Mouse (Mus musculus) hindbrain, embryonic 16.5 days (tissue): ENCODE measurements at regions not wholly inside any gene's neighbourhood (a gene's known extent, or its start where the extent isn't known, plus 50 kb on each side); places are given as distances from the start of the nearest gene placed in this dataset.

ENCODE experiments used
- ATAC-seq: fragments of 200-750 bp; cut with Nextera tagmentation; 2 replicates; pipeline ENCODE4 v1.8.0; 2017; ENCODE audit warnings: moderate TSS enrichment, moderate library complexity
- H3K27ac ChIP-seq: fragments of 300-500 bp; sonication (generic); 2 replicates; pipeline ENCODE4 v1.5.1; 2014; ENCODE audit warnings: low read depth, mild to moderate bottlenecking, control low read depth, low read length, moderate library complexity
- H3K27me3 ChIP-seq: fragments of 300-500 bp; sonication (generic); replicated peaks from 2 replicates; pipeline ENCODE4 v1.6.1; 2014; ENCODE audit warnings: low read length; ENCODE audit not compliant: control insufficient read depth, insufficient read depth
- H3K36me3 ChIP-seq: fragments of 300-500 bp; sonication (generic); 2 replicates; pipeline ENCODE4 v1.6.1; 2014; ENCODE audit warnings: mild to moderate bottlenecking, low read length, moderate library complexity, mixed read lengths; ENCODE audit not compliant: control insufficient read depth, insufficient read depth
- H3K4me1 ChIP-seq: fragments of 300-500 bp; sonication (generic); 2 replicates; pipeline ENCODE4 v1.6.1; 2014; ENCODE audit warnings: low read depth, low read length; ENCODE audit not compliant: control insufficient read depth, insufficient read depth
- H3K4me2 ChIP-seq: fragments of 300-500 bp; sonication (generic); 2 replicates; pipeline ENCODE4 v1.6.1; 2014; ENCODE audit warnings: mild to moderate bottlenecking, low read length, control low read depth, moderate library complexity
- H3K4me3 ChIP-seq: fragments of 300-500 bp; sonication (generic); 2 replicates; pipeline ENCODE4 v1.5.1; 2014; ENCODE audit warnings: mild to moderate bottlenecking, low read length, control low read depth, moderate library complexity
- H3K9ac ChIP-seq: fragments of 300-500 bp; sonication (generic); 2 replicates; pipeline ENCODE4 v1.6.1; 2014; ENCODE audit warnings: low read depth, mild to moderate bottlenecking, control low read depth, low read length, moderate library complexity
- H3K9me3 ChIP-seq: fragments of 300-500 bp; sonication (generic); 2 replicates; pipeline ENCODE4 v1.6.1; 2014; ENCODE audit warnings: mild to moderate bottlenecking, low read length, moderate library complexity; ENCODE audit not compliant: control insufficient read depth
- WGBS: fragments of 180-500 bp; shearing (Covaris S2); extraction: QIAGEN DNeasy Blood & Tissue Kit; methylation state at CpG from one replicate; pipeline ENCODE4 v1.1.7; 2014; 5-methylcytosine and 5-hydroxymethylcytosine counted together

DNA sequence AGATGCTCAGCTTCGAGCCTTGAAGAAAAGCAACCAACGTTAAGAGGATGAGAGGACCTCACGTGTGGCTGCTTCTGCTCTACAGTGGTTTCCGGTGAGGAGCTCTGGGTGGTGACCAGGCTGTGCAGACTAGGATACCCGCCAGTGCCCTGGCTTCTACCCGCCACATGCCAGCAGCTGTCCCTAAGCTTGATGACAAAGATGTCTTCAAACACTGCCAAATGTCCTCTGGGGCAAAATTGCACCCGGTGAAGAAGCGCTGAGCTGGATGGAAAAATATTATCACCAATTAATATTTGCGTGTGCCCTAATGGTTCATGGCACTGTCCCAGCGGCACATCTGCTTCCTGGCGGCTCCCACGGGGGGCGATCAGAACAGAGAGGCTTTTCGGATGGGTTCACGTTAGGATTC lies 271.1 kb downstream of the Rngtt start:
- Histone ChIP-seq H3K9ac (no peak overlapping the region), H3K36me3 (no peaks in the 10 kb centered on the region), H3K4me1 (peaks cover 4% of the 10 kb centered on the region), H3K4me3 (no peak overlapping the region), H3K4me2 (no peak overlapping the region), H3K9me3 (no peaks in the 10 kb centered on the region; the same call in 1 of the 2 replicates), H3K27me3 (no peaks in the 10 kb centered on the region), H3K27ac (no peak overlapping the region)
- no peak; the same call in 1 of the 2 replicates for ATAC-seq
- 67% methylated on average over 15 of the region's 15 CpGs for WGBS

DNA sequence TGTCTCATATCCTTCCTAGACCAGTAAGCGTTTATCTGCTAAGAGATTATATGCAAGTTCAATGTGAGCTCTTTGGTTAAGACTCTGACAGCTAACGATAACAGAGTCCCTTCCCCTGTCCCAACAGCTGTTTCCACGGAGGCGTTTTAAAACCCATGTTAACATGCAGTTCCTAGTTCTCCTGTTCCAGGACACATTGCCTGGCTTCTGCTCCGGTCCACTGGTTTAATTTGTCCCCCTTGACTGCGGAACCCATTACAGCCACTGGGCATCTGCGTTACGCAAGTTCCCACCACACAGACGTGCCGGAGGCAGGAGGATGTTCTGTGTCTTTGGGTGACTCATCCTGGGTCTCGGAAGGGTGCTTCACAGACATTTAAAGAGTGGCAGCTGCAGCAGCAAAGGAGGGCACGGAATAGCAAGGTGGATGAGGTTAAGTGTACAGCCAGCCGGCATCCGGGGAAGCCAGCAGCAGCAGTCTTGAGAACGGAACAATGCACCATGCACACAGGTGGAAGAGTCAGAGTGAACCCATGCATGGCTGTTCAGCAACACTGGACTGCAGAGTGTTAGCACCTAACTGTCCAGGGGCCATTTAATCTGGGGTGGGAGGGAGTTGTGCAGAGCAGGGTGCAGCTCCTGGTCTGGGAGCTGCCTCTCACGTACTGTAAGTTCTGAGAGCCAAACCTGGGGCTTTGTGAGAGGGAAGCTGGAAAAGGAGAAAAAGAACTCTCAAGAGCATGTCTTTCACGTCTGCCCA lies 271.8 kb downstream of the Rngtt start:
- Histone ChIP-seq H3K9me3 (no peaks in the 10 kb centered on the region; the same call in 1 of the 2 replicates), H3K9ac (no peak overlapping the region), H3K4me2 (no peak overlapping the region), H3K27me3 (no peaks in the 10 kb centered on the region), H3K27ac (no peak overlapping the region), H3K4me3 (no peak overlapping the region), H3K36me3 (no peaks in the 10 kb centered on the region), H3K4me1 (peaks cover 12% of the 10 kb centered on the region)
- ATAC-seq = no peak
- WGBS = 81% methylated on average over 17 of the region's 17 CpGs

DNA sequence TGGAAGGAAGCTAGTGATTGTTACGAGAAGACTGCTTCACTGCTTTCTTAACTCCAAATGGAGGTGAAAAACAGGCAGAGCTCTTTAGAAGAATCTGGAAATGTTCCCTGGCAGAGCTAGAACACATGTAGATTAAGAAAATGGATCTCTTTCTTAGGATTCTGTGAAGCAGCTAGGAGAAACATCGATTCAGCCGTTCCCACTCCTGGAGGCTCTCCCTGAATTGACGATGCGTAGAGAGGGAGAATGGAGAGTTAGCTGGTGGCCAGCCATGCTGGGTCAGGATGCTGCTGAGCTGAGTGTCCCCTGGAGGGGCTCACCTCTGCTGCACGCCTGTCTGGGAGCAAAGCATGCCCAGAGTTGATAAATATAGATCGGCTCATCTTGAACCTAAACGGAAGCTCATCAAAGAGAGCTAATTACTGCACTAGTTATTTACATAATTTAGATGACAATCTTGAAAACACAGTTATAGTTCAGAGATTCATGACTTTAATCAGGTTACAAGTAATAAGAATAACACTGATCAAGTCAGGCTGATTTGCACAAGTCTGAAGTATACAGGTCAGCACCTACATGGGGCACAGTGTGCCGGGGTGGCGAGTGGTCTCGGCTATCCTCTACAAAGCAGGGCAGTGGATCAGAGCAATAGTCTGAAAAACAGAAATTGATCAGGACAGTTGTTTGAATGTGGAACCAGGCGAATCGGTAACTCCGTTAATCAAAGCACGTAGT lies 273.0 kb downstream of the Rngtt start:
- Histone ChIP-seq H3K36me3 (no peaks in the 10 kb centered on the region), H3K27me3 (no peaks in the 10 kb centered on the region), H3K27ac (no peak overlapping the region), H3K4me1 (peaks cover 20% of the 10 kb centered on the region), H3K9ac (no peak overlapping the region), H3K4me3 (no peak overlapping the region), H3K9me3 (no peaks in the 10 kb centered on the region), H3K4me2 (no peak overlapping the region)
- WGBS = 70% methylated on average over 15 of the region's 15 CpGs
- ATAC-seq = no peak

GRCm38 (mm10) chr4:33583979-33584907 lies 274.1 kb downstream of the Rngtt start:
- Histone ChIP-seq H3K27ac (no peak overlapping the region), H3K4me3 (no peak overlapping the region), H3K4me1 (peaks cover 25% of the 10 kb centered on the region), H3K9ac (no peak overlapping the region), H3K9me3 (no peaks in the 10 kb centered on the region), H3K4me2 (no peak overlapping the region), H3K36me3 (no peaks in the 10 kb centered on the region), H3K27me3 (no peaks in the 10 kb centered on the region)
- no peak for ATAC-seq
- WGBS = 91% methylated on average over 22 of the region's 22 CpGs

DNA sequence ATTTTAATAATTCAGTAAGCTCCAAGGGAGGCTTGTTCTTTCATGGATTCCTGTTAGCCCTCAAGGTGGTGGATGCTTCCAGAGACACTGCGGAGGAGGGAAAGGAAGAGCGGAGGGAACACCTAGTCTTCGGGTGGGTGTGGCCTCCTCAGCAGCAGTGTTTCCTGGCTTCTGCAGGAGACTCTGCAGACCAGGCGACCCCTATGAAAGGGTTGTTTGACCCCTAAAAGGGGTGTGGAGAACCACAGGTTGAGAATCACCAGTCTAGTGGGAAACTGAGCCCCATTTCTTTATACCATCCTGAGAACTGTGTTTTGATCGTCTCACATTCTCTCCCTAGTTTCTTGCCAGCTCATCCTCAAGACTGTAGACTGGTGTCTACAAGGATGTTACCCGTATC lies 275.7 kb downstream of the Rngtt start:
- no peaks in the 10 kb centered on the region for H3K36me3 ChIP-seq
- H3K4me2 ChIP-seq = no peak overlapping the region
- WGBS = 75% methylated on average over 6 of the region's 6 CpGs
- no peak for ATAC-seq
- H3K27me3 ChIP-seq = no peaks in the 10 kb centered on the region
- peaks cover 28% of the 10 kb centered on the region for H3K4me1 ChIP-seq
- no peak overlapping the region; the same call in 1 of the 2 replicates for H3K9ac ChIP-seq
- no peak overlapping the region for H3K27ac ChIP-seq
- no peak overlapping the region for H3K4me3 ChIP-seq
- no peaks in the 10 kb centered on the region for H3K9me3 ChIP-seq

- Histone ChIP-seq H3K4me1 (peaks cover 26% of the 10 kb centered on the region), H3K9me3 (no peaks in the 10 kb centered on the region), H3K36me3 (no peaks in the 10 kb centered on the region), H3K27ac (peak overlapping the region; percentile 51; the same call in 1 of the 2 replicates), H3K4me3 (no peak overlapping the region), H3K4me2 (peak overlapping the region; percentile 50), H3K9ac (peak overlapping the region; percentile 32), H3K27me3 (no peaks in the 10 kb centered on the region)
- ATAC-seq = no peak; the same call in 1 of the 2 replicates
- WGBS = 22% methylated on average over 4 of the region's 4 CpGs
Measured at GRCm38 (mm10) chr4:33586290-33586614, 276.1 kb downstream of the Rngtt start.

DNA sequence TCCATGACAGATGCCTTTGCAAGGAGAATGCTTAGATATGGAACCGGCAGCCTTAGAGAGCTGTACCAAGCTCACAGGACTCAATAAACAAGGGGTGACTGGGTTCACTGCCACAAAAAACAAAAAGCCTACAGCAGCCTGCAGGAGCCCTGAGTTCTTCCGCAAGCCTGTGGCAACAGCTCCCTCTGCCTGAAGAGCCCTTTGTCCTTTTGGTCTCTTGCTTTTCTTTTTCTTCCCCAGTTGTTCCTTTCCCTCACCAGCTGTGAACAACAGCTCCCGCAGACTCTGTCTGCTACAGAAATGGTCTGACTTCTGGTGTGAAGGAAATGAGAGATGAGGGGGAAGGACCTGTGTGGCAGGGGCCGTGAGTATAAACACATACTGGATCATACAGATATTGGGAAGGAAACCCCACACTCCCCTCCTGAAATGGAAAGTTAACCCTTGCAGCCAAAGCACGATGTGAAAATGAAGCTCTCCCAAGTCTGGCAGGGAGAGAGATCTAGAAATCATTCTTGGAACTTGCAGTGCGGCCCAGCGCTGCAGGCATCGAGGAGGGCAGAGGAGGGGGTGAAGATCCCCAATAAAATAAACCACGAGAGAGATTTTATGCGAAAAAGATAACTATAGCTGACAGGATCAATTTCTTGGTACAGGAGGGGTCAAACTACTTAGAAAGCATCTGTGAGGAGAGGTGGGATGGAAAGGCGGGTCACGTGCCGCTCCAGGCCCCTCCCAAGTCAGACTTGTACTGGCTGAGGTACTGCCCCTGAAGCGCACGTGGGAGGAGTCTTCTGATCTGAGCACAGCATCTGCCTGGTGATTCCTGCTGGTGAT lies 276.7 kb downstream of the Rngtt start:
- Histone ChIP-seq H3K27ac (peak overlapping the region; percentile 51), H3K9ac (peak overlapping the region; percentile 32), H3K4me3 (peak overlapping the region; percentile 25; the same call in 1 of the 2 replicates), H3K36me3 (no peaks in the 10 kb centered on the region), H3K4me1 (peaks cover 25% of the 10 kb centered on the region), H3K9me3 (no peaks in the 10 kb centered on the region), H3K27me3 (no peaks in the 10 kb centered on the region), H3K4me2 (peak overlapping the region; percentile 50)
- 4% methylated on average over 15 of the region's 15 CpGs for WGBS
- peak; percentile 90 for ATAC-seq

- Histone ChIP-seq H3K27me3 (no peaks in the 10 kb centered on the region), H3K9ac (no peak overlapping the region), H3K9me3 (no peaks in the 10 kb centered on the region), H3K36me3 (no peaks in the 10 kb centered on the region), H3K27ac (no peak overlapping the region), H3K4me1 (peaks cover 25% of the 10 kb centered on the region), H3K4me3 (no peak overlapping the region), H3K4me2 (peak overlapping the region; percentile 50)
- ATAC-seq = peak; percentile 18; the same call in 1 of the 2 replicates
- whole genome bisulfite sequencing = 65% methylated on average over 11 of the region's 11 CpGs
Measured at GRCm38 (mm10) chr4:33587666-33588065, 277.6 kb downstream of the Rngtt start.
